Mouse (Mus musculus): ENCODE measurements around the gene Map1b. TPM values are rescaled to one million over a fixed set of nuclear protein-coding genes. Genes with fewer than 3 reads are reported as not detected.

The Map1b gene
- polyA plus RNA-seq, 1 experiment, result 196 TPM

- WGBS, result 68% methylated on average over 3 of the region's 3 CpGs
- no peak for TF ChIP-seq POLR2A (IDR thresholded peaks at IDR 0.05; ENCODE audit: insufficient read depth, low read depth, low read length)
- TF ChIP-seq CTCF (IDR thresholded peaks at IDR 0.05; ENCODE audit: insufficient read depth, low read depth, low read length), result no peak
- H3K4me1 ChIP-seq (ENCODE audit: control insufficient read depth, insufficient read depth, low read length), result peaks cover 15% of the 10 kb centered on the region
- H3K4me3 ChIP-seq (ENCODE audit: insufficient read depth, low read depth, low read length), result no peak overlapping the region
- no peak overlapping the region for H3K27ac ChIP-seq (ENCODE audit: insufficient read depth, low read depth, low read length)
Observed at GRCm38 (mm10) chr13:99500609-99501008, 15.7 kb downstream of the Map1b start.

GRCm38 (mm10) chr13:99499764-99500163, 16.6 kb downstream of the Map1b start:
- Histone ChIP-seq H3K27ac (ENCODE audit: insufficient read depth, low read depth, low read length) (no peak overlapping the region), H3K4me3 (ENCODE audit: insufficient read depth, low read depth, low read length) (no peak overlapping the region), H3K4me1 (ENCODE audit: control insufficient read depth, insufficient read depth, low read length) (peaks cover 18% of the 10 kb centered on the region)
- no peak for TF ChIP-seq CTCF (IDR thresholded peaks at IDR 0.05; ENCODE audit: insufficient read depth, low read depth, low read length)
- TF ChIP-seq POLR2A (IDR thresholded peaks at IDR 0.05; ENCODE audit: insufficient read depth, low read depth, low read length), result no peak
- WGBS, result 55% methylated on average over 9 of the region's 9 CpGs

- Histone ChIP-seq H3K4me1 (ENCODE audit: control insufficient read depth, insufficient read depth, low read length) (peaks cover 19% of the 10 kb centered on the region), H3K4me3 (ENCODE audit: insufficient read depth, low read depth, low read length) (no peak overlapping the region), H3K27ac (ENCODE audit: insufficient read depth, low read depth, low read length) (no peak overlapping the region)
- TF ChIP-seq POLR2A (IDR thresholded peaks at IDR 0.05; ENCODE audit: insufficient read depth, low read depth, low read length), result no peak
- no peak for TF ChIP-seq CTCF (IDR thresholded peaks at IDR 0.05; ENCODE audit: insufficient read depth, low read depth, low read length)
- 84% methylated on average over 7 of the region's 7 CpGs for WGBS
Observed at GRCm38 (mm10) chr13:99496106-99496505, 20.2 kb downstream of the Map1b start.

- no peak overlapping the region for H3K4me3 ChIP-seq (ENCODE audit: insufficient read depth, low read depth, low read length)
- peaks cover 22% of the 10 kb centered on the region for H3K4me1 ChIP-seq (ENCODE audit: control insufficient read depth, insufficient read depth, low read length)
- WGBS, result 69% methylated on average over 10 of the region's 10 CpGs
Observed at GRCm38 (mm10) chr13:99494416-99494815, 21.9 kb downstream of the Map1b start.

GRCm38 (mm10) chr13:99493304-99493904, 22.9 kb downstream of the Map1b start:
- TF ChIP-seq CTCF (IDR thresholded peaks at IDR 0.05; ENCODE audit: insufficient read depth, low read depth, low read length) (no peak), POLR2A (IDR thresholded peaks at IDR 0.05; ENCODE audit: insufficient read depth, low read depth, low read length) (no peak)
- peak overlapping the region; percentile 44; the same call in 1 of the 2 replicates for H3K27ac ChIP-seq (ENCODE audit: insufficient read depth, low read depth, low read length)
- peaks cover 24% of the 10 kb centered on the region for H3K4me1 ChIP-seq (ENCODE audit: control insufficient read depth, insufficient read depth, low read length)
- WGBS, result 65% methylated on average over 5 of the region's 5 CpGs
- no peak overlapping the region for H3K4me3 ChIP-seq (ENCODE audit: insufficient read depth, low read depth, low read length)

More at GRCm38 (mm10) chr13:99494416-99494815, 21.9 kb downstream of the Map1b start:
- TF ChIP-seq POLR2A (IDR thresholded peaks at IDR 0.05; ENCODE audit: insufficient read depth, low read depth, low read length), result no peak
- H3K27ac ChIP-seq (ENCODE audit: insufficient read depth, low read depth, low read length), result no peak overlapping the region

GRCm38 (mm10) chr13:99492619-99493303, 23.6 kb downstream of the Map1b start:
- TF ChIP-seq CTCF (IDR thresholded peaks at IDR 0.05; ENCODE audit: insufficient read depth, low read depth, low read length) (no peak), POLR2A (IDR thresholded peaks at IDR 0.05; ENCODE audit: insufficient read depth, low read depth, low read length) (no peak)
- Histone ChIP-seq H3K4me1 (ENCODE audit: control insufficient read depth, insufficient read depth, low read length) (peaks cover 24% of the 10 kb centered on the region), H3K4me3 (ENCODE audit: insufficient read depth, low read depth, low read length) (no peak overlapping the region), H3K27ac (ENCODE audit: insufficient read depth, low read depth, low read length) (peak overlapping the region; percentile 44; the same call in 1 of the 2 replicates)
- 41% methylated on average over 7 of the region's 7 CpGs for WGBS

GRCm38 (mm10) chr13:99489998-99490397, 26.3 kb downstream of the Map1b start:
- WGBS, result 94% methylated on average over 4 of the region's 4 CpGs
- no peak overlapping the region for H3K27ac ChIP-seq (ENCODE audit: insufficient read depth, low read depth, low read length)
- TF ChIP-seq CTCF (IDR thresholded peaks at IDR 0.05; ENCODE audit: insufficient read depth, low read depth, low read length) (no peak), POLR2A (IDR thresholded peaks at IDR 0.05; ENCODE audit: insufficient read depth, low read depth, low read length) (no peak)
- no peak overlapping the region for H3K4me3 ChIP-seq (ENCODE audit: insufficient read depth, low read depth, low read length)
- peaks cover 29% of the 10 kb centered on the region for H3K4me1 ChIP-seq (ENCODE audit: control insufficient read depth, insufficient read depth, low read length)

- no peak overlapping the region for H3K27ac ChIP-seq (ENCODE audit: insufficient read depth, low read depth, low read length)
- no peak overlapping the region for H3K4me3 ChIP-seq (ENCODE audit: insufficient read depth, low read depth, low read length)
- peaks cover 32% of the 10 kb centered on the region for H3K4me1 ChIP-seq (ENCODE audit: control insufficient read depth, insufficient read depth, low read length)
- TF ChIP-seq CTCF (IDR thresholded peaks at IDR 0.05; ENCODE audit: insufficient read depth, low read depth, low read length), result no peak
- no peak for TF ChIP-seq POLR2A (IDR thresholded peaks at IDR 0.05; ENCODE audit: insufficient read depth, low read depth, low read length)
- 86% methylated on average over 5 of the region's 5 CpGs for WGBS
Observed at GRCm38 (mm10) chr13:99489175-99489574, 27.2 kb downstream of the Map1b start.

GRCm38 (mm10) chr13:99485861-99486260, 30.5 kb downstream of the Map1b start:
- WGBS, result 83% methylated on average over 9 of the region's 9 CpGs
- H3K4me3 ChIP-seq (ENCODE audit: insufficient read depth, low read depth, low read length), result no peak overlapping the region
- H3K4me1 ChIP-seq (ENCODE audit: control insufficient read depth, insufficient read depth, low read length), result peaks cover 29% of the 10 kb centered on the region
- H3K27ac ChIP-seq (ENCODE audit: insufficient read depth, low read depth, low read length), result no peak overlapping the region
- TF ChIP-seq POLR2A (IDR thresholded peaks at IDR 0.05; ENCODE audit: insufficient read depth, low read depth, low read length) (no peak), CTCF (IDR thresholded peaks at IDR 0.05; ENCODE audit: insufficient read depth, low read depth, low read length) (no peak)

All from olfactory bulb, adult 2 months (tissue).